Mouse (Mus musculus): ENCODE measurements around the gene Gm10959.

The Gm10959 gene

DNA sequence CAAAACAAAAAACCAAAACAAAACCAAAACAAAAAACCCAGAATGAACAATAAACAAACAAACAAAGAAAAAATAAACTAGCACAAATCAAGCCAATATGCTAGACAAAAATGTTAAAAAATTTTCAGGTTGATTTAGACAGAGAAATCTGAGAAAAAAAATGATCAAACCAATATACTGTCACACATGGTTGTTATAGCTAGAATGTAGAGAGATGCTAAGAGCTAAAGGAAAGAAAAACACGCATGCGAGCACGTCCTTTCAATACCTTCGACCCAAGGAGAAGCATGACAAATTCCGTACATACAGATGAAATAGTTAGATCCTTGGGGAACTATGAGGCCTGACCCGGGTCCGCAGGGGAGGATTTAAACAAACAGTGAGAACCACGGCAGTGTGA lies at the start of gene Gm10959:
TSS of gene Gm10959 (minus strand) at position 101 of the 400 bp plus-strand sequence.
- in situ Hi-C loops (cut with MboI, MseI), result loop anchor here in 1 of 2 experiments (10.0 kb wide), 1 partner anchor 1724 kb away; no protein-coding TSS in a partner anchor

DNA sequence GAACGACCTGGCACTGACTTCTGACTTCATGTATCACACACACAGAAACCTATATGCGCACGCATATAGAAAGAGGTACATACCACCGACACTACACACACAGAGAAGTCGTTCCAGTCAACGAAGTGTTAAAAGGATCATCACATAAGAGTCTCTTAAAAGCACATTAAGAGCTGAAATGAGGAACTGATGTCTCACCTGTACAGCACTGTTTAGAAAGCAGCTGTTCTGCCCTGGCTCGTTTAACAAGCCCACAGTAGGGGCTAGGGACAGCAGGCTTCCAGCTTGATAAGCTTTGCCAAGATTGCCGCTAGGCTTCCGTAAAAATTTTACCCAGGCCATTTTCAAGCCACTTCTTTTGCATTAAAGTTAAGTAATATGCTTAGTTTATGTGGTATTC lies 49.2 kb upstream of the Gm10959 start:
- in situ Hi-C loops (cut with MboI, MseI), result no loop called here

DNA sequence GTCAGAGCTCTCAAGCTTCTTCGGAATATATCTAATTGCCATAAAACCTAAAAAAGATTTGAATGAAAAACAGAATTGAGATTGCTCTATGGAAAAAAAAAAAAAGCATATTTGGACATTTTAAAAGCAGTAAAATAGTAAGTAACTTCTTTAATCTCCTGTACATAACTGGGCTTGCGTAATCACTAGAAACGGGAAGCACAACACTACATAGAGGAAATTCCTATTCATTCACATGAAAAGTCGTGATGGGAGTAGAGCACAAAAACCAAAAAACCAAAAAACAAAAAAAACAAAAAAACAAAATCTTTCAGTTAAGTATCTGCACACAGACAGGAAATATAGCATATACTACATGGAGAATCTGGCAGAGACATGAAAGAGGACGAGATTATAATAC lies 45.1 kb upstream of the Gm10959 start:
- in situ Hi-C loops (cut with MboI, MseI), result no loop called here

DNA sequence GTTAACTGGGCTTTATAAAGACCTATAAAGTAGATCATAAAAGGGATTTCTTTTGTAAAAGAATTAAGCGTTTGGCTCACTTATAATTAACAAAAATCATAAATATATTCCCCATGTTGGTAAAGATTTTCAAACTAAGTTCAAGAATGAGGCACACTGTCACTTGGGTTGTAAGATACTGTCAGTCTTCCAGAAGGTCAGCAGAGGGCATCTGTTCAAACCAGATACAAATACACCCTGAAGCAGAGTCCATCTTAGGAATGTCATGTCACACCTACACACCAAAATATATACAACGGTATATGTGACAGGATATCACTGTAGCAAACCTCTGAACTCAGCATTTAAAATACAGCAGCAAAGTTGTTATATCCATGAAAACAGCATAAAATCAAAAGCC lies 31.0 kb upstream of the Gm10959 start:
- in situ Hi-C loops (cut with MboI, MseI), result no loop called here

DNA sequence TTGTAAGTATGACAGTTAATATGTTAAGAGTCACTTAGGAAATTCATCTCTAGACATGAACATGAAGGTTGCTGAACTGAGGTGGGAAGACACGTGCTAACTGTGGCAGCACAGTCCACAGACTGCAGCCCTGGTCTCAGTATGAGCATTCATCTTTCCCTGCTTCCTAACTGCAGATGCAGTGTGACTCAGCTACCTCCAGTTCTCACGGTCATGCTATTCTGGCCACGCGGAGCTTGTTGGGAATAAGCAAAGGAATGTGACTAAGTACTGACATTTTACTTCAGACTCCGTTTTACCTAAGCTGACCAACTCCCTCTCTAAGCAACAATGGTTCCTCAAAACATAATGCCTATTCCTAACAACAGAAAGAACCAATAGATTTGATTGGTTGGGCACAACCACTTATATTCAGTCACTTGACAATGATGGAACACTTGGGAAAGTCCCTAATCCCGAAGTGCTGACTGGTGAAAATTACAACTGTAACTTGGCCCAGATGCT lies 24.3 kb upstream of the Gm10959 start:
- in situ Hi-C loops (cut with MboI, MseI), result no loop called here

DNA sequence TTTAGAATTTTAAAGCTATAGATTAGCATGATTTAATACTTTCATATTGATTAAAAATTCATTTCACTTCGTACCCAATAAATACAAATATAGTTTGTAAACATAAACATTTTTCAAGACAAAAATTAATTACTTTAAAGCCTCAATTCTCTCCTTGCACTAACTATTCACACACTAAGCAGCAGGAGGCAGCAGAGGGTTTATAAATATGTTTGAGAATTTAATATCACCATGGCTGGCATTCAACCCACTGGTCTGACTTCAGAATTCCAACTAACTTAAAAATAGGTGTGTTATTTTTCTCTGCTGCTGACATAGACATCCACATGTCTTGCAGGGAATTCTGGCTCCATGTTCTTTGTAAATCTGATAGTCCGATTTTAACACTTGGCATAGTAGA lies 20.1 kb upstream of the Gm10959 start:
- in situ Hi-C loops (cut with MboI, MseI), result loop anchor here in 1 of 2 experiments (5.0 kb wide), 1 partner anchor 163 kb away; no protein-coding TSS in a partner anchor

DNA sequence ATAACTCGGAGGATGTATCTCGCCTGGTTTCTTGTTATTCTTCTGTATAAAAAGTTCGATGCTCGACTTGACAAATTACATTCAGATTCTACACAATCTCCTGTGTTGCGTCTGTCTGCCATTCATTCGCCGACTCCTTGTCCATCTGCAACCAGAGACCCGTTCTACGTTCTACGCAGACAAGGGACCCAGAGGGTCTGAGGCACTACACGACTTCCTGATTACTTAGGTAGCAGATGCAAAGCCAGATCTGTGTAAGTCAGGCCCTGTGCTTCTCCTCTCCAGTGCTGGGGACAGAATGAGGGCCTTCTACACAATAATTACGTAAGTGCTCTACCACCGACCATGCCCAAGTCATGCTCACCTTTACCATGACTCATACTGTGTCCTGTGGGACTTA lies 18.0 kb upstream of the Gm10959 start:
- in situ Hi-C loops (cut with MboI, MseI), result loop anchor here in 1 of 2 experiments (5.0 kb wide), 1 partner anchor 165 kb away; no protein-coding TSS in a partner anchor

DNA sequence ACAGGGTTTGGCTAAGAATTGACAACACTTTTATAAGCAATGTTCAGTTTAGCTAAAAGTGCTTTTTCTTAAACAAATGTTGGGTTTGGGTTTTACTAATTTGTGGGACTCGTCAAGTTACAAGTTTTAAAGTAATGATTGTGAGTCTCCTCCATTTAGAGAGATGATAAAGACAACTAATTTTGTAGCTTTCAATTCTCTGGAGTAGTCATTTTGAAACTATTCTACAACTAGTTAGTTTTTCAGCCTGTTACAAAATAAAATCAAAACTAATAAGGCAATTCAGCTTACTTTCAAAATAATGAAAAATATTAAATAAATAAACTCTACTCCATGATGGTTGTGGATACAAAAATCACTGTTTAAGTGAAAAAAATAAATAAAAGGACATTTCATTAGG lies 13.3 kb upstream of the Gm10959 start:
- in situ Hi-C loops (cut with MboI, MseI), result loop anchor here in 1 of 2 experiments (5.0 kb wide), 1 partner anchor 175 kb away; no protein-coding TSS in a partner anchor

DNA sequence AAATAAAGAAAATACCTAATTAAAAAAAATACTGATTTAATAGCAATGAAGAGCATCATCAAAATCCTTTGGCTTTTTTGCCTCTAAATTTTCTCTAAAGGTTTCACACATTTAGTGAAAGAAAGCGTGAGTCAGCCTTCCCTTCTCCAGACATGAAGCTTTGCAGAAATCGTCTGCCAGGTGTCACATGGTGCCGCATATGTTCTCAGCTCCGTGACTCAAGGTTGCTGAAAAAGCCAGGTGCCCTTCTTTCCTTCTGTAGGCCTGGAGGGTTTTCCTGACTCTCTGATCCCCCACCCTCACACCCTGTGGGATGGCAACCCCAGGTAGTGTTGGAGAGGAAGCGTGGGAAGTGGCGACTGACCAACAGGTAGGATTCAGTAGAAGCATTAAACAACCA lies 10.6 kb upstream of the Gm10959 start:
- in situ Hi-C loops (cut with MboI, MseI), result loop anchor here (5.0 to 10.0 kb wide), 4 partner anchors 45 to 1215 kb away; partner anchors contain the start of gene Sec24d (in 2 of the 2)

DNA sequence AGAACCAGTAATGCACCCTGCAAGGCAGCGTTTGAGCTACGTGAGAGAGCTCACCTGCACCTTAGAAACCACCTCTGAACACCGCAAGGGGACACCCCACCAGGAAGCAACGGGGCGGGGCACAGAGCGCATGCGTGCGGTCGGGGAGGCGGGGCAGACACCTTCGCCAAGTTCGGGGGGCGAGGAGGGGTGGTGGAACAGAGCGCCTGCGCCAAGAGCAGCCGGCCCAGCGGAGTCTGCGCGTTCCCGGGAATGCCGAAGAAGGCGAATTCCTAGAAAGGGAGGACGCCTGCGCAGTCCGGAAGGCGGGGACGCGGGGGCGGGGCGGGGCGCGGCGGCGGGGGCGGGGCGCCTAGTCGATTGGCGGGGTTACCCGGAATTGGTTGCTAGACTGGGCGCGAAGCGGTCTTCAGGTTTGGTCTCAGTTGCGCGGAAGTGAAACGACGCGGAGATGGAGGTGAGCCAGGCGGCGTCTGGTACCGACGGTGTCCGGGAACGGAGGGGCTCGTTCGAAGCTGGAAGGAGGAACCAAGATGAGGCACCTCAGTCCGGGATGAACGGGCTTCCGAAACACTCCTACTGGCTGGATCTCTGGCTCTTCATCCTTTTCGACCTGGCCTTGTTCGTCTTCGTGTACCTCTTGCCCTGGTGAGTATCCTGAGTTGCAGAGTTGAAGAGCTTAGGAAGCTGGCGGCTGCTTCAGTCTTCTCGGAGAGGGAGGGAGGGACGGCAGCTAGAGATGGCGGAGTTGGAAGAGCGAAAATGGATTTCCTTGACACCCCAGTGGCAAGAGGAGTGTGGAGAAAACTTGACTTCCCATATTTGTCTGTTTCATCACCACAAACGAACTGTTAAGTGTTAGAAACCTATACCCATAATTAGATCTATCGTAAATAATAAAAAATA lies 5.1 kb upstream of the Gm10959 start, which contains the start of gene 1810037I17Rik:
TSS of gene 1810037I17Rik (plus strand) at position 195 of the 906 bp plus-strand sequence.
- in situ Hi-C loops (cut with MboI, MseI), result loop anchor here (10.0 kb wide), 3 partner anchors 51 to 1209 kb away; partner anchors contain the start of gene Sec24d (in 2 of the 2)

DNA sequence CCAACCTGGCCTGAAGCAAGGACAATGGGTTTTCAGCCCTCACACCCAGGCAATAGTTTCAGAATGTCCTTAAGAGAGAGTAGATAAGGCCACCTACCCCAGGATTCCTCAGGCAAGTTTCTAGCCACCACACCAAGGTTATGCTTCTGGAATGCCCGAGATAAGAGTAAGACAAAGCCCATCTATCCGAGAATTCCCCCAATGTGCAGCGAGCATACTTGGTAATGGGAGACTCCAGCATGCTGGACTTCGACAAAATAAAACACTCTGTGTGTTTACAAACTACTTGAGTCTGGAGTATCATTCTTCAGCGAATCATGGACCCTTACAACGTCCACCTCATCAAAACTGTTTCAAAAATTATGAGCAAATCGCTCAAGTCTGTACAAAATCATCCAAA lies 4.0 kb upstream of the Gm10959 start:
- in situ Hi-C loops (cut with MboI, MseI), result loop anchor here (10.0 kb wide), 3 partner anchors 52 to 1208 kb away; partner anchors contain the start of gene Sec24d (in 2 of the 2)

DNA sequence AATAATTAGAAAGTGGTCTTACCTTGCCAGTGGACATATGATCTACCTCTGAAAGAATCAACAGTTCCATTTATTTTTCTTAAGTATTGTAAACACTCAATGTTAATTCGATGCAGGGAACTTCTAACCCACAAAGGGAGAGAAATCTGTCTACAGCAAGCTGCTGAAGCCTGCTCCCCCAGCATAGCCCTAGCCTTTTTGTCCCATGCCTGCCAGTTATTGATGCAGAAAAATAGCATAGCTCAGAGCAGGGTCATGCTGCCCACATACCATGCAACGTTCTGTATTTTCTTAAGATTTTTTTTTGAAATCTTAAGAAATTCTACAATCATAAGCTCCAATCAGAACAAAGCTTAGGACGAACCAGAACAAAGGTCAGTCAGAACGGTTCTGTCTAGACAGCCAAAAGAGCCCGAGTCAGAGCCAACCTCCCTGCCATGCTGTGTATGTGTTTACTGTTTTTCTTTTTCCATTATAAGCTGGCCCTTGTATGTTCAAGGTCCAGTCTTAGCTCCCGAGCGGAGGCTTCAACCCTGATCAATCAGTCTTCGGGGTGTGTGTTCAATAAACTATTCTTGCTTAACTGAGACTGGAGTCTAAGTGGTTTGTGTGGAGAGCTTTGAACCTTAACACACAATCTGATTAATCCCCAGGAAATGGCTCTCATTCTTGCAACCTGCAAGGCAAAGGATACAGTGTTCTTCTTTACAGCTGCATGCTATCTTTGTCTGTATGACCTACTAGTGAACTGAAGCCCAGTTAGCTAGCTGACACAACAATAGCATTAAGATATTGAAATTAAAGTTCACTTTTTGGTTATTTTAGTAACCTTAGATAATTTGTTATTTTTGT lies 2.7 kb upstream of the Gm10959 start:
- in situ Hi-C loops (cut with MboI, MseI), result loop anchor here (10.0 kb wide), 3 partner anchors 53 to 1207 kb away; partner anchors contain the start of gene Sec24d (in 2 of the 2)

DNA sequence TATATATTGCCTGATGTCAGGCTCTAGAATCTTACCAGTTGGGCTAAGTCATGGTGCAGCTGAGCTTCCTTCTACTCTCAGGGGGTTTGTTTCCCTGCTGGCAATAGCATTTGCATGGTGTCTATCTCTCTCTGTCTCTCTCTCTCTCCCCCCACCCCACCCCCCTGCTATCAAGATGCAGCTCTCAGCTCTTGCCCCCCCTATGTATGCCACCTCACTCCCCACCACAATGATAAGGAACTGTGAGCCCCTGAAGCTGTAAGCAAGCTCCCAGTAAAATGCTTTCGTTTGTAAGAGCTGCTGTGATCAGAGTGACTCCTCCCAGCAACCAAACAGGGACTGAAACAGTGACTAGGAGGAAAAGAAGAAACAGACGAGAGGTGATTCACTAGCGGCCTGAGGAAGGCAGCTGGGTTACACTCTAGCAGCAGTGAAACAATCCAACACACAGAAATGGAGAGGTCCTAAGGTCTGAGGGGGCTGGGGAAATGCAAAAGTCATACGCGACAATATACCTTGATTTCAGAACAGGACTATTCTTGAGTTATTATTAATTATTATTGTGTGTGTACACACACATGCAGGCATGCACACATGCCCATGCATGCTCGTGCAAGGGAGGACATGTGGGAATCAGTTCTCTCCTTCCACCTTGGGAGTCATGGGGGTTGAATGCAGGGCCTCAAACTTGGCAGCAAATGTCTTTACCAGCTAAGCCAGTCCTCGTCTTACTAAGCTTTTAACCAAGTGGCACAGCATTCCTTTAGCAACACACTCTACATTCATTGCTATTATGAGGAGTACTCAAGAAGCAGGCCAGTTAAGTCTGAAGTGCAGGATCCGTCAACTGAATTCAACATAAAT lies 1.6 kb upstream of the Gm10959 start:
- in situ Hi-C loops (cut with MboI, MseI), result loop anchor here (10.0 kb wide), 3 partner anchors 54 to 1206 kb away; partner anchors contain the start of gene Sec24d (in 2 of the 2)

DNA sequence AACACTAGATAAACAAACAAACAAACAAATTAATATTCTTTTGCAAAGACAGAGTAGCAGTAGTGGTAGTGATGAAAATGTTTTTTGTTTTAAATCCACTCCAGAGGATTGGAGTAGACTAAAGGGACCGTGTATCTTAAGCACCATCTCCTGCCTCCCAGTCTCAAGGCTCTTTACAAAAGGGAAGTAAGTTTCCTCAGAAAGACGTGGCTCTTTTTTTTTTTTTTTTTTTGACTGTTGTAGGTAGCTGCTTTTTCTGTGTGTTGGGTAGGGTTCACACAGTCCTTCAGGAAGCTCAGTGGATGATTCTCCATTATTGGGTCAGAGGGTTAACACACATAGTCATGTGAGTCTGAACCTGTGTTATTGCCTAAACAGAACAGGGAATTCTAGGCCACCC lies 488 bp downstream of the Gm10959 start:
- in situ Hi-C loops (cut with MboI, MseI), result loop anchor here in 1 of 2 experiments (10.0 kb wide), 1 partner anchor 1724 kb away; no protein-coding TSS in a partner anchor

DNA sequence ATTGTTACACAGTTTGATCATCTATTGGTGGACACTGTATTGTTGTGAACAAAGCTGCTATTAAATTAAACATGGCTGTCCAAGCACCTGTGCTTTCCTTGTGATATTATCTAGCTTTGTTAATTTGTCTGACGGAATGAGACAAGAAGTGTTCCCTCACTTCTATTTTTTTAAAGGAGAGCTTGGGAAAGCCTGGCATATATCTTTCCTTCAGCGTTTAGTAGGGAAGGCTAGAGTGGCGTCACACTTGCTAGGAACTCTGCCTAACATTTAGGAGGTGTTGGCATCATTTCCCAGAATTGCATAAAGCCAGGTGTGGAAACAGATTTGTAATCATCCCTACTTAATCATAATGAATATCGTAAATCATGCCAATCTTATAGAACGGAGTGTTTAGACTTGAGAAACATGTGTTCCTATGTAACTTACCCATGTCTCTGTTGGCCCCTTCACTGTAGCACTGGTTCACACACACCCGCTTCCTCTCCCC lies 2.9 kb downstream of the Gm10959 start:
- in situ Hi-C loops (cut with MboI, MseI), result loop anchor here in 1 of 2 experiments (10.0 kb wide), 1 partner anchor 1721 kb away; no protein-coding TSS in a partner anchor

DNA sequence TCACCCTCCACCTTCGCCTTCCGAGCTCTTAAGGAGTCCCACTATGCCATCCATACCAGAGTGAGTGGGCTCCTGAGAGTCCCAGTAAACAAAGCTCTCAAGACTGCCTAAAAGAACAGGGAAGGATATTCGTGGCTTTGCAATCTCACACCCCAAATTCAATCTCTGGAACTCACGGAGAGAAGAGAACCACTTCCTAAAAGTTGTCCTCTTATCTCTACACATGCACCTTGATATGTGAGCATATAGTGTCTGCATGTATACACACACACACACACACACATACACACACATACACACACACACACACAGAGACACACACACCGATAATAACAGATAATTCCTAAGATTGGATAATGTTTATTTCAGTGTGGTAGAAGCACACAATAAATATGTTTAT lies 3.7 kb downstream of the Gm10959 start:
- in situ Hi-C loops (cut with MboI, MseI), result loop anchor here in 1 of 2 experiments (10.0 kb wide), 1 partner anchor 1721 kb away; no protein-coding TSS in a partner anchor

DNA sequence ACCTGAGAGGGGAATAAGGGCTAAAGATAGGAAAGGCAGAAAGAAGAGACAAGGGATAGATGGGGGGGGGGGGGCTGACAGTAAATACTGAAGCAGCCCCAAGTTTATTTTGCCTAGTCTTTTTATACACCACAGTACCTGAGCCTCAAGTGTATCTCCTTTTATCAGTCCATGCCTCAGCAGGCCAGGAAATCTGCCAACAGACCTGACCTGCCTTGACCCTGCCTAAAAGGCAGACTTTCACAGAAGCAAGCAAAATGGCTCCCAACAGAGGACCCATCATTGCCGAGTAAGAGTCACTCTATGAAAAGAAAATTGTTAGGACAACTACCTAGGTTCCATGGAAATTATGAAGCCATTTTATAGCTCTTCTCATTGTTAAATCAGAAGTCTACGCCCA lies 11.3 kb downstream of the Gm10959 start:
- in situ Hi-C loops (cut with MboI, MseI), result no loop called here

DNA sequence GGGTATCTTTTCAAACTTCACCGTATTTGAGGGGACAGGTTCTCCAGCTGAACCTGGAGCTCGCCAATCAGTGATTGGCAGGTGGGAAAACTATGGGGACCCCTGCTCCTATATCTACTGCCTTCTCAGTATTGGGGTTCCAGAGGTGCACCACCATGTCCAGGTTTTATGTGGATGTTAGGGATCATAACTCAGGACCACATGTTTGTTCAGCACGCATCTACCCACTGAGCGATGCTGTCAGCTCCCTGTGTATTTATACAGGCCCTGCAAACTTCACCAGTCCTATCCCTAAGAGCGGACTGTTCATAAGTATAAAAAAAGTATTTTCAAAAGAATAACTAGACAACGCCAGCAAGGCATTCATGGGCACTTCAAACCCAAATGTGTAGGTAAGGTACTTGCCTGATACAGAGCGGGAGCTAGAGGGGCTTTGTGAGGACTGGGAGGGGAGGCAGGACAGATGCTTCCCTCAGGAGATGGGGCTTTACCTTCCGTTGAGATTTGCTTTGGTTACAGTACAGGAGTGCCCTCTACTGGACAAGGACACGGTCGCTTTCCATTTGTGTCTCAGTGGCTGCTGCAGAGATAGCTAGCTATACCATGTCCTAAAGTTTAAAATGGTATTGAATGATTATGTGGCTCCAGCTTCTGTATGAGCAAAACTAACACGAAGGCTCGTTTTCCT lies 15.3 kb downstream of the Gm10959 start:
- in situ Hi-C loops (cut with MboI, MseI), result loop anchor here (5.0 kb wide), 2 partner anchors 262 to 267 kb away; no protein-coding TSS in a partner anchor

DNA sequence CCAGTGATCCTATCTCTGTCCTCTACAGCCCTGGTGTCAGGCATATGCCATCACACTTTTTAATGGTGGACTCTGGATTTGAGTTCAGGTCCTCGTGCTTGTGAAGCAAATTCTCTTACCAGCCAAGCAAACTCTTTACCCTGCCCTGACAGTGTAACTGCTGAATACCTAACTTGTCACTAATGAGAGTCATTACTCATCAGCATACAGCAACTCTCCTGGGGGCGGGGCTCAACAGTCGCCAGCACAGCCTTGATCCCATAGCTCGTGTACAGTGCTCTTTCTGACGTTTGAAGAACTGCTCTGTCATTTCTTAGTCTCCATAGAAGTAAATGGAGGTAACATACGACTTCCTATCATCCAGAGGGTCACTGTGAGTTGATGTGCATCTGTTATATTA lies 20.9 kb downstream of the Gm10959 start:
- in situ Hi-C loops (cut with MboI, MseI), result no loop called here
